Mouse (Mus musculus) heart, adult 2 months (tissue): ENCODE results near the gene Abcb7.

Source experiments
- EP300 ChIP-seq: fragments of 200-500 bp; IDR thresholded peaks from 2 replicates; pipeline ENCODE4 v1.6.1; 2011; ENCODE audit warnings: low read depth, low read length, control low read depth; ENCODE audit not compliant: insufficient read depth
- POLR2A ChIP-seq: fragments of 200-500 bp; IDR thresholded peaks from 2 replicates; pipeline ENCODE4 v1.6.1; 2011; ENCODE audit warnings: mild to moderate bottlenecking, low read depth, low read length, control low read depth; ENCODE audit not compliant: insufficient read depth

DNA sequence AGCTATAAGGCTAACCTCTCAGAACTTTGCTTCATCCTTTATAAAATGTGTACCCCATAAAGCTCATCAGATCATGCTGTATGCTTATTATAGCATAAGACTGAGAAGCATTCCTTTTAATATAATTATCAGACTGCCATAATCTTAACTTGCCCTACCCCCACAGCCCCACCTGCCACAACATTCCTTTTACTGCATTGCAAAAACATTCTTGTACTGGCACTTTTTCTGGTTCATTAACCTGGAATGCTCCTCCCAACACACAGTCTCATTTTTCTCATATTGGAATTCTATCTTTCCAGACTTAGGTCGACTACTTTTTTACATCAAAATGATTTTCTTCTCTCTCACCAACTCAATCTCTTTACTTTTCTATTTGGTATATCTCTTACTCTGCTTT, 19.8 kb upstream of the Abcb7 start:
- TF ChIP-seq EP300 (no peak), POLR2A (no peak)
